Mouse (Mus musculus) layer of hippocampus, adult 9-11 months (tissue): ENCODE results near the gene Hrct1.
A peak's percentile ranks its signal among the peaks of the same experiment; 100 is the strongest.

Experiments
- DNase-seq: peaks from one replicate; pipeline ENCODE4 v3.0.0; 2022

The Hrct1 gene

DNA sequence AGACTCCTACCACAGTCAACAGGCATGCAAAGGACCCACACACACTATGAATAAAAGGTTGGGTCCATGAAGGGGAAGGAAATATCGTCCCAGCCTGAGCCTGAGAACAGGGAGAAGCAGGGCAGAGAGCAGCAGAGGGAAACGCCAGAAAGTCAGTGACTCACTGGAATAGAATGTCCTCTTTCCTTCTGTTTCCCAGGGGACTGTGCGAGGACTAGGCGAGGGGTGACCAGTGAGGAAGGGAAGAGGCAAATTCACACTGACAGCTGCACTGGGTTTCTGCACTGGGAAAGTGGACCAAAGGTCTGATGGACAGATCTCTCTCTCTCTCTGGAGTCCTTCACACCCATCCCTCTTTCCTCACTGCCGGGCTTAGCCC is 1.6 kb downstream of the Hrct1 start:
- DNase-seq: no peak

DNA sequence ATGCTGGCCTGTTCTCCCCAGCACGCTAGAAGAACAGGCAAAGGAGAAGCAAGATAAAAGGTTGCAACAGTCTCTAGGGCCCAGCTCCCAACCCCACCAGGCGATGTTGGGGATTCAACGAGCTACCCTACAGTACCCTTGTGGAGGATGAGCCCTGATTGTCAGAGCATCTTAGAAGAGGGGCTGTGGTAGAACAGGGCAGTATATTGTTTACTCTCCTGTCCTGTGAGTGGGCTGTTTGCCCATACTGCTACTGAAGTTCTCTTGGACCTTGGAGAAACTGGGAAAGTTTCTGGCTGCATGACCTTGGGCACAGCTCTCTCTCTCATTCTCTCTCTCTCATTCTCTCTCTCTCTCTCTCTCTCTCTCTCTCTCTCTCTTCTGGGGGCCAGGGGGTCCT is 2.1 kb downstream of the Hrct1 start:
- no peak for DNase-seq

DNA sequence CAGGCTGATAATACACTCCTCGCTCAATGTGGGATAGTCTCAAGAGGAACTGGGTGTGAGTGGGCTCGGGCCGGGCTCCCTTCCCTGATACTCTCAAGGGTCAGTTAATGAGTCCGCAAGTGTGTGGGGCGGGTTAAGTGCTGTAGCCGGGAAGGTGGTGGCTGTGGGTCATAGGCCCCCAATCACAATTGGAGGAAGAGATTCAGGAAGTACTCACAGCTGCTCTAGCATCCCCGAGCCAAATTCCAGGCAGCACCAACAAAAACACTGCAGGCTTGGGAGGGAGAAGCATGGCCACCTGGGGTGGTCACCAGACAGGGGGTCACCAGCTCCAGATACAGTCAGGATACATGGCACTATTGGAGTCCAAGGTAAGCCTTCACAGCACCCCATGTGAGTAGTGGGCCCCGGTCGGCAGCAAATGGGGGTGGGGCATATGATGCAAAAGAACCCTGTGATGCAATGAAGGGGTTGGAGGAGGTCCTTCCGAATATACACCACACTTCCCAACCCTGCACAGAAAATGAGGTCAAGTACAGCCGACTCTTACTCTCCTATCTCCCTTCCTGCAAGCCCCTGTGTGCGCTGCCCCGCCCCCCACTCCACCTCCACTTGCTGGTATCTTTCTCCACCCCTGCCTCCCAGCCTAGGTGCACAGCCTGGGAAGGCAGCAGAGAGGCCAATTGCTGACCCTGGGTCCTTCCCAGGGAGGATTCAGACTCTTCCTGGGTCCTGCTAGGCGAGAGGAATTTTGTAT is 3.0 kb downstream of the Hrct1 start, which contains the start of gene Spaar:
Gene Spaar, plus strand, starts transcription at position 241 of the 757 bp plus-strand sequence.
- DNase-seq: no peak

DNA sequence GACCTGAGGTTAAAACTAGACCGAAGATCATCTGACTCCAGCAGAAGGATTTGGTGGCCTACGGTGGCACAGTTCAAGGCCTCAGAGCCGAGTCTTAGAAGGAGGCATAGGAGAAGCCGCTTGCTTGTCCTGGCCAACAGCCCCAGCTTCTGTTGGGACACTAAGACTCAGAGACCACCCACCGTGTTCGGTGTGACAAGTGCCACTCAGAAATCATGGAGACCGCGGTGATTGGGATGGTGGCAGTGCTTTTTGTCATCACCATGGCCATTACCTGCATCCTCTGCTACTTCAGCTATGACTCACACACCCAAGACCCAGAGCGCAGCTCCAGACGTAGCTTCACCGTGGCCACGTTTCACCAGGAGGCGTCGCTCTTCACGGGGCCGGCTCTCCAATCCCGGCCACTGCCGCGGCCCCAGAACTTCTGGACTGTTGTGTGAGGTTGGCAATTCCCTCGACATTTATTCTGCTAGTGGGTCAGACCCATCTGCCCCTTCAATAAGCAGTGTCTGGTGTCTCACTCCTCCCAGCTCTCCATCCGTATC is 3.8 kb downstream of the Hrct1 start:
- DNase-seq: no peak

GRCm38 (mm10) chr4:43732171-43732570 is 5.2 kb downstream of the Hrct1 start:
- DNase-seq: no peak

DNA sequence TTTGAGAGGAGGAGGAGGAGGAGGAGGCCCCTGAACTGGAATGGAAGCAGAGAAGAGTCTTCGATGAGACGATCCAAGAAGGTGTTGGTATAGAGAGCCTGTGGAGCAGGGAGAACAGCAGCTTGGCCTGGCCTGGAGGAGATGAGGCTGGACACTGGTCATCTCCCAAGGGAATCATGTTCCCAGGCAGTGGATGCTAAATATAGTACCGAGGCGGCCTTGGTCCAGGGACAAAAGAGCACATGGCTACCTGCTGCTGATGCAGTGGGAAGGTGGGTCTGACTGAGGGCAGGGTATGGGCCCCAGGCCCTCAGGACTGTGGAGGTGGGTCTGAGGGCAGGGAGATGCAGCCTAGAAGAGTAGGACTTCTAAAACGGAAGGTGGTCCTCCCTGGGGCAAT is 6.2 kb downstream of the Hrct1 start:
- no peak for DNase-seq

- DNase-seq: no peak
Observed at GRCm38 (mm10) chr4:43737144-43737543, 10.2 kb downstream of the Hrct1 start.

DNA sequence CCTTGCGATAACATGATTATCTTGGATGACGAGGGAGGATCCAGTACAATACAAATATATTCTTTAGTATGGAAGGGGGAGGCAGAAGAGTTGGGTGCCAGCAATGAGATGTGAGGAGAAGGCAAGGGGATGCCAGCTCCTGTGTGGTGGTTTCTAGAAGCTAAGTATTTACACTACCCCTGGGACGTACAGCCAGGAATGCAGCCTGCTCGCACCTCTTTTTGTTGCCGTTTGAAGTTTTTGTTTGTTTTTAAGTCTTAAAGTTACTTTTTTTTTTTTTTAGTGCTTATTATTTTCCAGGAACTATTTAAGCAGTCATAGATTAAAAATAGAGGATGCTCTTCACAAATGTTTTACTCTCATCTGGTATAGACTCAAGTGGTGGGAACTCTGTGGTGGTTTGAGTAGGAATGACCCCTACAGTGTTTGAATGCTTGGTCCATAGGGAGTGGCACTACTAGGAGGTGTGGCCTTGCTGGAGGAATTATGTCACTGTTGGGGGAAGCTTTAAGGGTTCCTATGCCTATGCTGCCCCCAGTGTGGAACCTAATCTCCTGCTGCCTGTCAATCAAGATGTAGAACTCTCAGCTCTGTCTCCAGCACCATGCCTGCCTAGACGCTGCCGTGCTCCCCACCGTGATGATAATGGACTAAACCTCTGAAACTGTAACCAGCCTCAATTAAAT is 12.1 kb downstream of the Hrct1 start:
- DNase-seq: no peak

DNA sequence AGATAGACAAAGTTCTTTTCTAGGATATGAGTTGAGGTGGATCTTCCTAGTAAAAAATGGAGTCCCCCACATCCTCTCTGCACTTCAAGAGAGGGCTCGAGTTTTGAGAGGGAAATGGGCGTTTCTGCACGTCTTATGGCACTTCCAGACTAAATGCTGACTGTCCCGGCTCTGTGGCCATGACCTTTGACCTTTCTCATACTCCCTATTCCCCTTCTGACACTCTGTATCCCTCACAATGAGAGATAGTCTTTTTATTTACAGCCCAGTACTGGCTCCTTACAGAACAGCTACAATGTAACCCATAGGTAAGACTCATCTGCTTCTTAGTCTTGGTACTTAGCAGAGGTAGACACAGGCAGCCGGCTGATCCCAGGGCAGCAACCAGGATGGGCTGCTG is 14.5 kb downstream of the Hrct1 start:
- DNase-seq: no peak

GRCm38 (mm10) chr4:43742637-43743036 is 15.6 kb downstream of the Hrct1 start:
- DNase-seq: no peak

DNA sequence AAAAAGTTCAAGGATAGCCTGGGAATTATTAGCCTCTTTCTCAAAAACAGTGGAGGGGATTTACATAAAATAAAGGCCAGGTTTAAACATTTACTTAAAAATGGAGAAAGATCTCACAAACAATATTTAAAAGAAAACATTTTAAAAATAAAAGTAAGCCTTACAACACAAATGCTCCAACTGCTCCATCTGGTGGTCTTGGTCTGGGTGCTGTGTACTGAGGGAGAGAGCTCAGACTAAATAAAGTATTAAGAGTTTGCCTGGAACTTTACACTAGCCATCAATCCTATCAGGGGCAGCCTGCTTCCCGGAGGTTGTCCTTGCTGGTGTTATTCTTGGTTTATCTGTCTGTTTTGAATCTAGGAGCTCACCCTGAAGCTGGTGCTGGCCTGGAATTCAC is 16.1 kb downstream of the Hrct1 start:
- no peak for DNase-seq

DNA sequence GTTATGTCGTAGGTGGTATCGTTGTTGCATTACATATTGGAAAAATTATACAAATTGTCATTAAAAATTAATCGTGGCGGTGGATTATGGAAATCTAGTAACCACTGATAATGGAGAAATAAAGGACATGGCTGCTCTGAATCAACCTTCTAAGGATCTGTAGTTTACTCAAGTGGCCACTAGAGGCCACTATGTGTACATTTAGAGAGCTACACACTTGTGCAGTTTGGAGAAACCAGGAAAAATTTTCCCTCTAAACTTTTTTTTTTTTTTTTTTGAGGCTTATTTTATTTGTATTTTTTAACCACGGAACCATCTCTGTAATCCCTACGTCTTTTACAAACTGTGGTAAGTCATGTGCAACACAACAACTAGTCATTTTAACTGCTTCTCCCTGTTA is 18.2 kb downstream of the Hrct1 start:
- no peak for DNase-seq

DNA sequence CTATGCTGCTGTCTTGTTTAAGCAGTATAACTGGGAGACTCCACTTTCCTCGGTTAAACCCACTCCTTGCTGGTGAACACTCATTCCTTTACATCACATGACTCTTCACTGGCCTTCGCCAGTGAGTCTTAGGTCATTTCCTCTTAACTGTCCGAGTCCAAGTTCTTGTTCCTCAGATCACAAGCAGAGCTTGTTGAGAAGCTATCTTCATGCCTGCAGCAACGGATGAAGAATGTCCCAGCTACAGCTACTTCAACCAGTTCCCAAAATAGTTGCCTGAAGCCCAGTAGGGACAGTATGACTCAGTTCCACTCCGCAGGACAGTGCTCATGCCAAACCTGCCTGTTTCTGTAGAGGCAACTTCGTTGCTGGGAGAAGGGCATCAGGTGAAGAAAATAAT is 30.2 kb downstream of the Hrct1 start:
- DNase-seq: no peak

DNA sequence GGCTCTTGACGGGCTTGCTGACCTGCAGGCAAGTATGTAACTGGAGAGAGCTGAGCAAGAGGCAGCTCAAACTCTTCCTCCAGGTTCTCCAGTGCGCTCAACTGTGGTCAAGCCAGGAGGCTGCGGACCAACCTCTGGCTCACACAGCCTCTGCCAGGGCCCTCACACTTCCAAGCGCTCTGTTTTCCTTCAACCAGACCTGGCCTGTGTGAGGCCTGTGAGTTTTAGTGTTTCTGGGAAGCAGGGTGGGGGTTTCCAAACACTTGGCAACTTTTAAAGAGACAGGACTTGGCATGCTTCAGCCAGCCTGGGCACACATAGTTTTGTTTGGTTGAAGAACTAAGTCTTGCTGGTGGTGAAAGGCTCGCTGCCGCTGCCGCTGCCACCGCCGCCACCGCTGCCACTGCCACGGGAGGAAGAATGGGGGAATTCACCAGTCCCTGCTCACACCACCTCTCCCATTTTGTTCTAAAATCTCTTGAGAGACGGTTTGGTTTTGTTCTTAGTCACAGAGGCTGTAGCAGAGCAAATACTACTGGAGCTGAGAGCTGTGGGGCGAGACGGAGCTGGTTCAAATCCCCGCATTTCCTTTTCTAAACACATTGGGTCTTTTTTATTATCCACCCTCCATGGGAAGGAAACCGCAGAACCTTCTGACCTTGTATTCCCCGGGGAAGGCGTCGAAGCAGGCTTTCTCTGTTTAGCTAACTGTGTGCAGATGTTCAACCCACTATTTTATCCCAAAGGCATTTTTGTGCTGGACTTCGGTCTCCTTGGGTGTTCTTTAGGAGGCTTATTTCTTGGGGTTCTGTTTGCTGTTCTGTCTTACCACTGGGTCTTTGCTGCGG is 32.8 kb downstream of the Hrct1 start:
- DNase-seq: peak; percentile 38

- peak; percentile 8 for DNase-seq
Observed at GRCm38 (mm10) chr4:43760460-43760859, 33.5 kb downstream of the Hrct1 start.

- no peak for DNase-seq
Observed at GRCm38 (mm10) chr4:43761336-43761735, 34.3 kb downstream of the Hrct1 start.

DNA sequence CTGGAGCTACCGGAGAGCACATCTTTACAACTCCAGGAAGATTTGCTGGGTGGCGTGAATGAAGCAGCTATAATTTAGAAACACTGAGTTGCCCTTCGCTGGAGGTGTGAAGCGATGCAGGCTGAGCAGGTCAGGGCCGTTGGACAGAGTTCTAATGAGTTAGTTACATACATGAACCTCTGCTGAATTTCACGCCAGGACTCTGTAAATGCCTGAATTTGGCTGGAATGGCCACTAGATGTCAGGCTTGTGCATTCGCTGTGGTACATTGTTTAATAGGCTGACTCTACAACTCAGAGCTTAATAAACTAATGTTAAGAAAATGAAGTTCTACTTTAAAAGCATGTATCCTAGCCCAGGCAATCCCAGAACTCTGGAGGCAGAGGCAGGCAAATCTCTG is 36.4 kb downstream of the Hrct1 start:
- peak; percentile 31 for DNase-seq

GRCm38 (mm10) chr4:43768341-43768740 is 41.4 kb downstream of the Hrct1 start:
- DNase-seq: no peak

- no peak for DNase-seq
Observed at GRCm38 (mm10) chr4:43769374-43769773, 42.4 kb downstream of the Hrct1 start.

GRCm38 (mm10) chr4:43770909-43771308 is 43.9 kb downstream of the Hrct1 start, which contains the start of gene Olfr159:
Olfr159 (minus strand) TSS chr4:43771009.
- no peak for DNase-seq

DNA sequence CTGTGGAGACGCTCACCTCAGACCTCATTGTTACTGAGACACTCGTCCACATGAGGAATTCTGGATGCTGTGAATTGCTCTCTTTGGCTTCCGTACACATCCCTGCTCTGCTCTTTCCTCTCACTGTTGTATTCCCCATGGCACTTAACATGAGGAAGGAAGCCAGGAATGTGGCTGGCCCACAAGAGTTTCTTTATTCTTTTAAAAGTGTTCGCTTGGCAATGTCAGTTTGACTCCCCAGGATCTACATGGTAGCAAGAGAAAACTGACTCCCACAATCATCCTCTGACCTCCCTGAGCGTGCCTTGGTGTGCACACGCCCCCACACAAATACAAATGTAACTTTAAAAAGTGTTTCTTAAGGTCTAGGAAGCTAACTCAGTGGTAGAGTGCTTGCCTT is 44.6 kb downstream of the Hrct1 start:
- no peak for DNase-seq

- DNase-seq: no peak
Observed at GRCm38 (mm10) chr4:43772304-43772703, 45.3 kb downstream of the Hrct1 start.
